Mouse (Mus musculus) lung, embryonic 16.5 days (tissue): ENCODE measurements around the gene 1500009C09Rik. TPM values are rescaled to one million over a fixed set of nuclear protein-coding genes. Genes with fewer than 3 reads are reported as not detected.

Experiments
- ATAC-seq: fragments of 200-750 bp; cut with Nextera tagmentation; 2 replicates; pipeline ENCODE4 v1.8.0; 2017; ENCODE audit warnings: low read depth, mild to moderate bottlenecking, moderate library complexity
- H3K27ac ChIP-seq: fragments of 300-500 bp; sonication (generic); 2 replicates; pipeline ENCODE4 v1.5.1; 2014; ENCODE audit warnings: mild to moderate bottlenecking, control low read depth, low read length
- H3K27me3 ChIP-seq: fragments of 300-500 bp; sonication (generic); 2 replicates; pipeline ENCODE4 v1.6.1; 2014; ENCODE audit warnings: low read depth, low read length, mixed read lengths; ENCODE audit not compliant: control insufficient read depth, insufficient read depth
- H3K36me3 ChIP-seq: fragments of 300-500 bp; sonication (generic); 2 replicates; pipeline ENCODE4 v1.6.1; 2014; ENCODE audit warnings: low read length; ENCODE audit not compliant: control insufficient read depth, insufficient read depth
- H3K4me1 ChIP-seq: fragments of 300-500 bp; sonication (generic); replicated peaks from 2 replicates; pipeline ENCODE4 v1.6.1; 2014; ENCODE audit warnings: low read length, mixed read lengths; ENCODE audit not compliant: control insufficient read depth, insufficient read depth
- H3K4me2 ChIP-seq: fragments of 300-500 bp; sonication (generic); 2 replicates; pipeline ENCODE4 v1.6.1; 2014; ENCODE audit warnings: low read depth, low read length, control low read depth
- H3K4me3 ChIP-seq: fragments of 300-500 bp; sonication (generic); 2 replicates; pipeline ENCODE4 v1.5.1; 2014; ENCODE audit warnings: mild to moderate bottlenecking, low read length, control low read depth
- H3K9ac ChIP-seq: fragments of 300-500 bp; sonication (generic); 2 replicates; pipeline ENCODE4 v1.6.1; 2014; ENCODE audit warnings: low read length, control low read depth
- H3K9me3 ChIP-seq: fragments of 300-500 bp; sonication (generic); 2 replicates; pipeline ENCODE4 v1.6.1; 2016; ENCODE audit warnings: low read length; ENCODE audit not compliant: control insufficient read depth
- whole genome bisulfite sequencing: fragments of 180-500 bp; shearing (Covaris S2); extraction: QIAGEN DNeasy Blood & Tissue Kit; methylation state at CpG from one replicate; pipeline ENCODE4 v1.1.7; 2014; 5-methylcytosine and 5-hydroxymethylcytosine counted together
- polyA plus RNA-seq: library from polyadenylated mRNA; unstranded; fragments of >200 nt; fragmentation: Nextera tagmentation; extraction: Ambion mirVana; gene quantifications from 2 replicates; pipeline ENCODE4 v1.2.1, GENCODE M21; 2015

Gene 1500009C09Rik
- not detected in 2 replicates for polyA plus RNA-seq

GRCm38 (mm10) chr15:82252097-82252496 is at the start of gene 1500009C09Rik:
Gene 1500009C09Rik, plus strand, starts transcription at chr15:82252397.
- no peak within 1 kb of the TSS for H3K4me2 ChIP-seq

GRCm38 (mm10) chr15:82203090-82203489 is 49.1 kb upstream of the 1500009C09Rik start:
- peaks cover 4% of the 10 kb centered on the region for H3K4me1 ChIP-seq
- no peak for ATAC-seq
- peaks cover 27% of the 10 kb centered on the region for H3K36me3 ChIP-seq
- no peak overlapping the region for H3K9ac ChIP-seq
- H3K4me2 ChIP-seq, result no peak overlapping the region
- H3K27ac ChIP-seq, result no peak overlapping the region
- 89% methylated on average over 10 of the region's 10 CpGs for whole genome bisulfite sequencing
- no peaks in the 10 kb centered on the region for H3K9me3 ChIP-seq
- H3K27me3 ChIP-seq, result peaks cover 24% of the 10 kb centered on the region
- no peak overlapping the region for H3K4me3 ChIP-seq

More at GRCm38 (mm10) chr15:82252097-82252496, at the start of gene 1500009C09Rik:
- Histone ChIP-seq H3K27me3 (no peaks in the 10 kb centered on the region), H3K4me1 (no peaks in the 10 kb centered on the region), H3K4me3 (no peak within 1 kb of the TSS), H3K27ac (no peak within 1 kb of the TSS), H3K9ac (no peak within 1 kb of the TSS), H3K9me3 (no peaks in the 10 kb centered on the region), H3K36me3 (no peaks in the 10 kb centered on the region)
- WGBS, result 75% methylated on average over 6 of the region's 6 CpGs
- no peak for ATAC-seq

GRCm38 (mm10) chr15:82203611-82204351 is 48.4 kb upstream of the 1500009C09Rik start:
- ATAC-seq, result no peak
- Histone ChIP-seq H3K36me3 (peaks cover 24% of the 10 kb centered on the region), H3K4me2 (no peak overlapping the region), H3K4me1 (peaks cover 4% of the 10 kb centered on the region), H3K4me3 (no peak overlapping the region), H3K9me3 (no peaks in the 10 kb centered on the region), H3K27me3 (peaks cover 29% of the 10 kb centered on the region), H3K9ac (no peak overlapping the region), H3K27ac (no peak overlapping the region)
- WGBS, result 87% methylated on average over 20 of the region's 20 CpGs

GRCm38 (mm10) chr15:82204680-82205371 is 47.4 kb upstream of the 1500009C09Rik start:
- no peak for ATAC-seq

GRCm38 (mm10) chr15:82206365-82207104 is 45.7 kb upstream of the 1500009C09Rik start:
- 46% methylated on average over 9 of the region's 9 CpGs for WGBS
- no peak overlapping the region for H3K4me2 ChIP-seq

More at GRCm38 (mm10) chr15:82204680-82205371, 47.4 kb upstream of the 1500009C09Rik start:
- no peak overlapping the region for H3K4me2 ChIP-seq
- peaks cover 4% of the 10 kb centered on the region for H3K4me1 ChIP-seq
- no peak overlapping the region for H3K27ac ChIP-seq
- H3K27me3 ChIP-seq, result peaks cover 37% of the 10 kb centered on the region
- H3K36me3 ChIP-seq, result peaks cover 19% of the 10 kb centered on the region
- no peaks in the 10 kb centered on the region for H3K9me3 ChIP-seq
- WGBS, result 64% methylated on average over 10 of the region's 10 CpGs
- H3K4me3 ChIP-seq, result no peak overlapping the region
- no peak overlapping the region for H3K9ac ChIP-seq

GRCm38 (mm10) chr15:82207105-82207459 is 45.1 kb upstream of the 1500009C09Rik start:
- no peak overlapping the region for H3K9ac ChIP-seq
- H3K9me3 ChIP-seq, result no peaks in the 10 kb centered on the region
- peaks cover 13% of the 10 kb centered on the region for H3K36me3 ChIP-seq
- peaks cover 11% of the 10 kb centered on the region for H3K4me1 ChIP-seq
- H3K27me3 ChIP-seq, result peaks cover 60% of the 10 kb centered on the region
- H3K4me3 ChIP-seq, result no peak overlapping the region
- no peak for ATAC-seq
- 15% methylated on average over 31 of the region's 34 CpGs for WGBS
- no peak overlapping the region for H3K4me2 ChIP-seq
- H3K27ac ChIP-seq, result no peak overlapping the region

More at GRCm38 (mm10) chr15:82206365-82207104, 45.7 kb upstream of the 1500009C09Rik start:
- Histone ChIP-seq H3K36me3 (peaks cover 13% of the 10 kb centered on the region), H3K27ac (no peak overlapping the region), H3K9me3 (no peaks in the 10 kb centered on the region), H3K4me1 (peaks cover 6% of the 10 kb centered on the region), H3K4me3 (no peak overlapping the region), H3K27me3 (peaks cover 54% of the 10 kb centered on the region), H3K9ac (no peak overlapping the region)
- peak; percentile 83 for ATAC-seq

- 19% methylated on average over 30 of the region's 30 CpGs for WGBS
- H3K27me3 ChIP-seq, result peaks cover 66% of the 10 kb centered on the region
- H3K9ac ChIP-seq, result no peak overlapping the region
- no peak for ATAC-seq
- no peaks in the 10 kb centered on the region for H3K9me3 ChIP-seq
- H3K4me3 ChIP-seq, result no peak overlapping the region
- H3K4me1 ChIP-seq, result peaks cover 15% of the 10 kb centered on the region
- H3K27ac ChIP-seq, result no peak overlapping the region
- peaks cover 10% of the 10 kb centered on the region for H3K36me3 ChIP-seq
- H3K4me2 ChIP-seq, result no peak overlapping the region
Measured at GRCm38 (mm10) chr15:82207504-82208219, 44.5 kb upstream of the 1500009C09Rik start.

GRCm38 (mm10) chr15:82208307-82208706 is 43.9 kb upstream of the 1500009C09Rik start:
- Histone ChIP-seq H3K4me2 (no peak overlapping the region), H3K27me3 (peaks cover 72% of the 10 kb centered on the region), H3K9me3 (no peaks in the 10 kb centered on the region), H3K36me3 (peaks cover 6% of the 10 kb centered on the region; the same call in 1 of the 2 replicates), H3K9ac (no peak overlapping the region), H3K27ac (no peak overlapping the region), H3K4me1 (peaks cover 15% of the 10 kb centered on the region), H3K4me3 (no peak overlapping the region)
- ATAC-seq, result no peak
- 76% methylated on average over 8 of the region's 8 CpGs for WGBS
